Mouse (Mus musculus) gastrocnemius, postnatal 14 days (tissue): ENCODE measurements around the gene Edn3. TPM values are rescaled to one million over a fixed set of nuclear protein-coding genes. Genes with fewer than 3 reads are reported as not detected.

Source experiments
- DNase-seq: peaks from one replicate; pipeline ENCODE4 v3.0.0; 2021; ENCODE audit warnings: mixed read lengths
- intact Hi-C: fragments of 180-260 bp; cut with DNase I; formaldehyde crosslinking; loops from one replicate; pipeline ENCODE4 v1.15.1; 2025; ENCODE audit warnings: low total_unique reads
- total RNA-seq, 2 experiments: library from RNA; stranded (reverse); gene quantifications; 2 replicates each; pipeline ENCODE4 v1.2.3; 2021

Gene Edn3
- total RNA-seq, 2 experiments from 2014 or later = 2.3 to 3.8 TPM

DNA sequence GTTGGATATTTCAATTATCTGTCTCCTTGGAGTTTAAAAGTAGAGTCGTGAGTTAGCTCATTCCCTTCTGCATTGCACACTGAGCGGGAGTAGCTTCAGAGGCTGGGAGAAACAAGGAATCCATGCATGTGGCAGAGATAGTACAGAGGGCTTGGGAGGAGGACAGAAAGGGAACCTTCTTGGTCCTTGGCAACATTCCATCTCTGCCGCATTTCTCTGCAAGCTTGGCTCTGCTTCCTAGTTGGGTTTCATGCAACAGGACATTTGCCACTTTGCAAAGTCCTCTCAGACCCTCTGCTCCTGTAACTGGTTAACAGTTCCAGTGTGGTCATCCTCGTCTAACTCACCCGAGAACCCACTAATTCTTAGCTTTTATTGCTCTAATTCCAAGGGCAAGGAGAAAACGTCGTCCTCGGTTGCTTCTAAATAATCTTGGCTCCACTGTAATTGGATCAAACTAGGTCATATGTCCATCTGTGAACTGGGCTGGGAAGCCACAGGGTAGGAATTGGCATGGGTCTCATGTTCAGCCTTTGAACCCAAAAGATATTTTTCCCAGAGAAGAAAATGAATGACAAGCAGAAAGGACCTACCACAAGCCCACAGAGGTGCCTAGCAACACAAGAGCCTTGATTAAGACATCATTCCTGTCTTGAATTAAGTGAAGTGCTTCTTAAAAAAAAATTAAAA, 32.2 kb downstream of the Edn3 start:
- no peak for DNase-seq
- intact Hi-C loops = no loop called here

DNA sequence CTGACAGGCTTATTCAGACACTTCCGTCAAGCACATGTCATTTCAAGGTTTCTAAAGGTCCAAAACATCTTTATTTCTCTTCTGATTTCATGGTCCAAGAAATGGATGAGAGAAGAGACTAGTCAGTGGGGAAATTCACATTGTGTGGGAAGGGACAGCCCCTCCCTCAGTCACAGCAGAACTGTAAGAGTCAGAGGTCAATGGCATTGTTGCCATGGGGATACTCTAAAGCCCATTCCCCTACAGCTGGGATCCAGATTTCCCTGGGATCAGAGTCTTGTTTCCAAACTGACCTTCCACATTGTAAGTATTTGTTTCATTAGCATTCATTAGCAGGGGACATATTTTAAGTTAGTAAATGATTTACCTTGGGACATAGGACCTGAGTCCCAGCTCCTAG, 32.8 kb downstream of the Edn3 start:
- intact Hi-C loops = no loop called here
- DNase-seq = no peak

DNA sequence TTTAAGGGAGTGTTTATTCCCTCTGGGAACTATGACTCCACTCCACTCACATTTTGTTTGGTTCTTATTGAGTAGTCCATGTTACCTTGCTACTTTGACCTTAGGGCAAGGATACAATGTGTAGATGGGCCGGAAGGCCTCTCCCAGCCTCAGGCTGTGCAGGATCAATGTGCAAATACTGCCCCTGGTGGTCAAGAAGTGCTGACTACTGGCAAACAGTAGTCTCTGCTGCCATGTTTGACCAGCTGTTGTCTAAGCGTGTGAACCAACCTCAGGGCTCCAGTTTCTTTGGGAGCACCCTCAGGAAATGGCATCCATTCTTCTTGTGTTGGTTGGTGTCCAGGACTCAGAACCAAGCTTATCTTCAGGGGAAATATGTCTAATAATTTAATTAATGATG, 36.6 kb downstream of the Edn3 start:
- intact Hi-C loops = no loop called here
- no peak for DNase-seq

DNA sequence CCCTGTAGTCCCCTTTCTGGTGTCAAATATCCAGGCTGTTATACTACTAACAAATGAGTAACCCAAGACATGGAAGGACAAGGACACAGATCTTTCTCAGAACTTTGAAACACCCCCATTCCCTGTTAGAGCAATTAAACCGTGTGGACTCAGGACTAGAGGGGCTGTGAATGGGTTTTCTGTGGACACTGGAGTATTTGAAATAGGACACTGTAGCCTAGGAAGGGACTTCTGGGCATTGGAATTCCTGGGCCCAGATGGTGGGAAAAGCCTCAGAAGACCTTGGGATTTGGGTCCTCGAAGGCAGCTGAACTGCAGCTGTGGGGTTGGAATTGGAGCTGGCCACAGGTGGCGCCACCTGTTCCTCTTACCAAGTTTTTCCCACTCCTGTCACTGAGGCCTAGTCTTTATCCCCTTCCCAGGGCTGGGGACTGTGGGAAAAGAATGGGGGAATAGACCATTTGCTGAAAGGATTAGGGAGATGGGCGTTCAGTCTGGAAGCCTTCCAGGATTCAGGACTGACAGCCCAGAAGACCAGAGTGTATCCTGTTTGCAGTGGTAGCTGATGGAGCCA, 37.2 kb downstream of the Edn3 start:
- intact Hi-C loops = no loop called here
- peak; percentile 15 for DNase-seq

DNA sequence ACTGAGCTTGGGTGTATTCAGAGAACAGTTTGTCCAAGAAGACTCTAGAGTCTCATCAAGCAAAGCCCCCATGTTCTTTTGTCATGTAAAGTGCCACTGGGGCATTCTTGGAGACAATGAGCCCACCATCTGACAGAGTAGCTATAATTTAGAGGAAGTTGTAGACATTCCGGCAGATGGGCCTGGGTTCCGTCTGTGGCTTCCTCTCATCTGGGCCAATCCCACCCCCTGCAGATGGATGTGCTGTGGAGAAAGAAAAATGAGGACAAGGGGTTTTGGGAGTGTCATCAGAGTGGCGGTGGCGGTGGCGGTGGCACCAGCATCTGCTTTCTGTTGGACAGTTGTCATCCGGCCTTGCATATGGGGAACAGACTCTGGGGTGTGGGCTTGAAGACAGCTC, 42.0 kb downstream of the Edn3 start:
- DNase-seq = no peak
- intact Hi-C loops = no loop called here

DNA sequence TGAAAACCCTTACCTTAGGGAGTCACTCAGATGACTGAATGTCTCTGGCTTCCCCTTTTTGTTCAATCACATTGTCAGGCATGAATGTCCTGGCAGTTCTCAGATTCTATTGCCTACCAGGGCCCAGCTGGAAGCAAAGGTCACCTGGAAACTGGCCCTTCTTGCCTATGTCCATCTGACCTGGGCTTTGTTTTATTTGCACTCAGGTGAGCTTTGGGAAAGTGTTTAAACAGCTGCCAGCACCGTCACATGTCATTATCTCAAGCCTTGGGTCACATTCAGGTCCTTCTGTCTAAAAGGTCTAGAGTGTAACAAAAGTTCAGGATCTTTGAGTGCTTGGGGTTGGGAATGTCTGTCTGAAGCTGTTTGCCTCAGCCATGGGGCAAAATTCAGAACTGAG, 43.2 kb downstream of the Edn3 start:
- intact Hi-C loops = no loop called here
- no peak for DNase-seq

DNA sequence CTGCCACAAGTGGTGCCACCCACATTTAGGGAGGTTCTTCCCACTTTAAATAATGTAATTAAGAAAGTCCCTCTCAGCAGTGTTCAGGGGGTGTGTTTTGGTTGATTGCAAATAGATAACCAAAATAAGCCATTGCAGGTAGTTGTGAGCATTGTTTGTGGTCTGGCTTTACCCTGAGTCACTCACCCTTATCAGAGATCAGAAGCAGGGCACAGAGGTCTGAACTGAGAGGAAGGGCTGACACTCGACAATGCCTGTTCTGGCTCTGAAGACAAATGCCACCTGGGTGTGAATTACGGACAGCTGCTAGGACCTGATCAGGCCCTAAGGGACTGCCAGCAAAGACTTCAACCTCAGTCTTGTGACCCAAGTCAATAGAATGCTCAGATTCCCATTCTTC, 47.5 kb downstream of the Edn3 start:
- no peak for DNase-seq
- intact Hi-C loops = no loop called here

DNA sequence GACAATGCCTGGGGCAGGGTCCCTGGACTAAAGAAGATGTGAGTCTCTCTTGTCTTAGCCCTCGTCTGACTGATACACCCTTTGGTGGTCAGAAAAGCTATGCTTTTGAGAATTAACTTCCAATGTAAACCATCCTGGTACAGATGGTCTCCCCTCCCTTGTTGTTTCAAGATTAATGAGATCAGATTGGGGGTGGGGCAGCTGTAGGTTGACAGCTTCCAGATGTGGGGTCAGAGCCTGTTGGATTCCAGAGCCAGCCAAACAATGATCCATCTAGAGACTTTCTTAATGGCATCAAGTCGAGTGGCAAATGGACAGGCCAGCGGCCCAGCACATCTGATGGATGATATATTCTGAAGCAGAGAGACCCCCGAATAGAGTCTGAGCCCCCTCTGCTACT, 48.9 kb downstream of the Edn3 start:
- intact Hi-C loops = no loop called here
- no peak for DNase-seq

DNA sequence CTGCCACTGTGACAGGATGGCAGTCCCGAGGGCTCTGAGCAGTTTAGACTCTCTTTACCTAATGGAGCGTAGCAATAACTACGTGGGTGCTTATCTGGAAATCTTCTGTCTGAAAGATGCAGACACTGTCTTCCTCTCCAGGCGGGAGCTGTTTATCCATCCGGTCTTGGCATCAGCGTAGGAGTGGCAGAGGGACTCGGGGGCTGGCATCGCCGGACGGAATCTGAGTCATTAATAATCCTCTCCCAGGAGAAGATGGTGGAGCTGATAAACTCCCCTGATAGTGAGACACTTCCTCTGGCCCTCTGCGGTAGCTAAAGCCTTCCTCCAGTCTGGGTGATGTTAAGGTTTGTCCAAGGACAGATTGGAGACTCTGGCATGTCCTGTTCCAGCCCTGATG, 52.9 kb downstream of the Edn3 start:
- no peak for DNase-seq
- intact Hi-C loops = no loop called here

DNA sequence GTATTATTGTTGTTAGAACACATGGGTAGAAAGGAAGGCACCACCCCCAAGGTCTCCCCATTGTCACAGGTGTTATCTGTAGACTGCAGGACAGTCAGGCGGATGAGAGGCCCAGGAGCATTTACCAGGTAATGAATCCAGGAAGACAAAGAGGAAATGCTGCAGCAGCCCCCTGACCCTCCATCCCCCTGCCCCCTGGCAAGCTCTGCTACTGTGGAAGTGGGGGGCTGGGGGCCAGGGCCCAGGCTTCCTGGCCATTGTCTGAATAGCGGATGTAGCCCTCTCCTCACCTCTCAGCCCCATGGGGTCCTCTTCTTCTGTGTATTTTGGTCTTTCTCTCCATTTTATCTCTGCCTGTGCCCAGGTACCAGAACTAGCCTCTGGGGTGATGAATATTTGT, 55.7 kb downstream of the Edn3 start:
- intact Hi-C loops = no loop called here

DNA sequence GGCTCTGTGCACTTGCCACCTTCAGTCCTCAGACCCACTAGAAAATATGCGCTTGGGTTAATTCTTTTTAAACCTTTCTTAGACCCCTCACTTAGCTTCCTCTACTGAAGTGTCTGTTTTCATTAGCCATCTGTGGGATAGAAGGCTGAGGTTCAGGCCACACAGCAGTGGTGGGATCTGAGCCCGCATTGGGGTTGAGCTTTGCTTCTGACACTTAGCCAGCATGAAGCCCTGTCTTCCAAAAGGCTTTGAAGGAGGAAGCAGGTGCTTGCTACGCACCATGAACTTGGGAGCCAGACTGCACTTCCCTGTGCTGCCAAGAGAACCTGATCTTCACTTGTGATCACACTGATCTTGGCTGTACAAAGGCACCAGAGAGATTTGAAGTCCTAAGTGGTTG, 59.9 kb downstream of the Edn3 start:
- no peak for DNase-seq
- intact Hi-C loops = no loop called here

More for the DNA sequence above, 55.7 kb downstream of the Edn3 start:
- DNase-seq = no peak

DNA sequence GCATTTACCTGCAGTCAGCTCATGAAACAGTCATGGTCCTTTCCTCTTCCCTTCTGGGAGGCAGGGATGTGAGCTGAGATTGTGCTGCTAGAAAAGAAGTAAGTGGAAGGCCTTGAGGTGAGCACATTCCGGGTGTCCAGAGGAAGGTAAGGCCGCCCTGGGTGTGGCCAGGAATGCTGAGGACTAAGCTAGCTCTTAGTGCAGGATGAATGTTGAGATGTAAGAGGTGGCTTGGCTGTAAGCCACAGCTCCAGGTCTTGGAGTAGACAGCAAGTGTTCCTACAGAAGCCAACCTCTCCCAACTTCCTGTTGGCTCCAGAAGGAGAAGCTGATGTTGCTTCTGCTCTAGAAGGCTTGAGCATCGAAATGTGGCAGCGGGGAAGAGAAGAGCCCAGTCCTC, 67.4 kb downstream of the Edn3 start:
- intact Hi-C loops = no loop called here
- DNase-seq = no peak

DNA sequence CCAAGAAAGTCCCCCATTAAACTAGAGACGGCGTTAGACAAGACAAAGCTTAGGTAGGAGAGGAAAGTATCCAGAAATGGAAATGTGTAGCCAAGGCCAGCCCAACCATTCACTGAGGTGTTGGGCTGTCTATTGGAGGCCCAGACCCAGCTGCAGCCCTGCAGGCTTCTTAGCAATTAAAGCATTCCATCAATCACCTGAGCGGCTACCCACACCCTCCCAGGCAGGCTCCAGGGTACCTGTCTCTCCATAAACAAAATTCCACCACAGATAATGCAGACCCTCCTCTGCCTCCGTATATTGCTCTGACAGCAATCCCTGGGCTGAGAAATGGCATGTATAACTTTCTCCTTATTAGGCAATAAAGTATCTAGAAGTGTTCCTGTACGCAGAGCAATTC, 73.2 kb downstream of the Edn3 start:
- intact Hi-C loops = no loop called here
- DNase-seq = no peak

Other genes starting within 250 kb of the Edn3 start
- under 1 TPM in 1 of 2 experiments, not detected in 1; 0.02 TPM for gene Zfp831, start 117.1 kb upstream of the Edn3 start, total RNA-seq
- not detected for gene Gm14444, start 249.6 kb downstream of the Edn3 start, total RNA-seq